Mouse (Mus musculus) kidney, embryonic 15.5 days (tissue): ENCODE results near the gene Mrpl18. TPM values are rescaled to one million over a fixed set of nuclear protein-coding genes. Genes with fewer than 3 reads are reported as not detected.
"Not testable (repeated sequence)": the region's sequence is repeated elsewhere in the genome, so short reads cannot be mapped to it uniquely, and the experiment has no call there.

Source experiments
- ATAC-seq: fragments of 200-750 bp; cut with Nextera tagmentation; replicated peaks from 2 replicates; pipeline ENCODE4 v1.8.0; 2017; ENCODE audit warnings: moderate TSS enrichment; ENCODE audit not compliant: low FRiP score
- H3K27ac ChIP-seq: fragments of 300-500 bp; sonication (generic); 2 replicates; pipeline ENCODE4 v1.5.1; 2015; ENCODE audit warnings: mild to moderate bottlenecking, inconsistent platforms
- H3K27me3 ChIP-seq: fragments of 300-500 bp; sonication (generic); 2 replicates; pipeline ENCODE4 v1.6.1; 2015; ENCODE audit warnings: inconsistent platforms
- H3K36me3 ChIP-seq: fragments of 300-500 bp; sonication (generic); 2 replicates; pipeline ENCODE4 v1.6.1; 2015; ENCODE audit warnings: inconsistent platforms
- H3K4me1 ChIP-seq: fragments of 300-500 bp; sonication (generic); 2 replicates; pipeline ENCODE4 v1.6.1; 2015; ENCODE audit warnings: inconsistent platforms
- H3K4me2 ChIP-seq: fragments of 300-500 bp; sonication (generic); 2 replicates; pipeline ENCODE4 v1.6.1; 2015; ENCODE audit warnings: moderate library complexity, mild to moderate bottlenecking, inconsistent platforms
- H3K4me3 ChIP-seq: fragments of 300-500 bp; sonication (generic); replicated peaks from 2 replicates; pipeline ENCODE4 v1.5.1; 2015; ENCODE audit warnings: mild to moderate bottlenecking, inconsistent platforms
- H3K9ac ChIP-seq: fragments of 300-500 bp; sonication (generic); 2 replicates; pipeline ENCODE4 v1.6.1; 2015; ENCODE audit warnings: mild to moderate bottlenecking, inconsistent platforms
- H3K9me3 ChIP-seq: fragments of 300-500 bp; sonication (generic); replicated peaks from 2 replicates; pipeline ENCODE4 v1.6.1; 2016; ENCODE audit warnings: inconsistent platforms
- WGBS: fragments of 180-500 bp; shearing (Covaris S2); methylation state at CpG from one replicate; pipeline ENCODE4 v1.1.7; 2015; ENCODE audit warnings: mixed read lengths; 5-methylcytosine and 5-hydroxymethylcytosine counted together
- polyA plus RNA-seq: library from polyadenylated mRNA; unstranded; fragments of >200 nt; fragmentation: Nextera tagmentation; extraction: Ambion mirVana; gene quantifications from 2 replicates; pipeline ENCODE4 v1.2.1, GENCODE M21; 2015

Gene Mrpl18
- polyA plus RNA-seq, 1 experiment from 2014 or later: 162 TPM

DNA sequence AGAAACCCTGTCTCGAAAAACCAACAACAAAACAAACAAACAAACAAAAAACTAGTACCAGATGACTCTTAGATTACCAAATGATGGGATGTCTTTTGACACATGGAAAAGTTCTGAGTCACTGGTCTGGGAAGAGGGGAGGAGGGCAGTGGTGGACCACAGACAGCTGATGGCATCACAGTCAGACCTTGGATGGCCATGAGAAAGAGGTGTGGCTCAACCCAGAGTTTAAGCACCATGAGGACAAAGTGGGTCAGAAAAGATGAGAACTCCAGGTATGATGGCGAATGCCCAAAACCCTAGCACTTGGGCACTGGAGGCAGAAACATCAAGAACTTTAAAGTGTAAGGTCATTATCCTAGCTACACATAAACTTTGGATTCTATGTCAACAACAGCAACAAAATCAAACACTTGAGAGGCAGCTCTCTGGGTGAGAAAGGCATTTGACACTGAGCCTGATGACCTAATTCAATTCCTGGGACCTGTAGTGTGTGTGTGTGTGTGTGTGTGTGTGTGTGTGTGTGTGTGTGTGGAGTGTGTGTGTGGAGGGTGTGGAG is 21.3 kb upstream of the Mrpl18 start:
- no peak for ATAC-seq
- H3K4me3 ChIP-seq: no peak overlapping the region

DNA sequence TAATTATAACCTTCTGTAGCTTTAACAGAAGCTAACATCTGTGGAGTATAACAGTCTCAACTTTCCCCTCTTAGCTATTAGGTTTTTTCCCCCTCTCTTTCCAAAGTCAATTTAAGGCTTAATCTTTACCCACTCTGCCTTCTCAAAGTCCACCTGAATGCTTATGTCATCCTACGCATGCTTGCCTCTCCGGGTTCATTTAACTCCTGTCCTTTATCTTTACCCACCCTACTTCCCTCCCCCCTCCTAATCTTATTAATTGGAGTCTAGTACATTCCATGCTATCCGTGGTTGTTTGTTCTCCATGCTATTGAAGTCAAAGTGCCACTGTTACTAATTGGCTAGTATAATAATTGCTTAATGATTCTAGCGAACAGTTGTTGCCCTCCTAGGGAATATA is 19.6 kb upstream of the Mrpl18 start:
- 61% methylated on average over 4 of the region's 4 CpGs for WGBS
- no peak overlapping the region for H3K4me3 ChIP-seq
- H3K9ac ChIP-seq: no peak overlapping the region
- H3K4me2 ChIP-seq: no peak overlapping the region
- no peaks in the 10 kb centered on the region for H3K27me3 ChIP-seq
- H3K27ac ChIP-seq: peak overlapping the region; percentile 56; the same call in 1 of the 2 replicates
- H3K4me1 ChIP-seq: peaks cover 6% of the 10 kb centered on the region; the same call in 1 of the 2 replicates
- ATAC-seq: peak; percentile 52
- H3K36me3 ChIP-seq: no peaks in the 10 kb centered on the region
- H3K9me3 ChIP-seq: no peaks in the 10 kb centered on the region

More for the DNA sequence above, 21.3 kb upstream of the Mrpl18 start:
- Histone ChIP-seq H3K9ac (no peak overlapping the region), H3K4me1 (peaks cover 8% of the 10 kb centered on the region; the same call in 1 of the 2 replicates), H3K36me3 (peaks cover 2% of the 10 kb centered on the region), H3K9me3 (no peaks in the 10 kb centered on the region), H3K4me2 (no peak overlapping the region), H3K27me3 (no peaks in the 10 kb centered on the region), H3K27ac (no peak overlapping the region)
- WGBS: 85% methylated on average over 2 of the region's 2 CpGs

DNA sequence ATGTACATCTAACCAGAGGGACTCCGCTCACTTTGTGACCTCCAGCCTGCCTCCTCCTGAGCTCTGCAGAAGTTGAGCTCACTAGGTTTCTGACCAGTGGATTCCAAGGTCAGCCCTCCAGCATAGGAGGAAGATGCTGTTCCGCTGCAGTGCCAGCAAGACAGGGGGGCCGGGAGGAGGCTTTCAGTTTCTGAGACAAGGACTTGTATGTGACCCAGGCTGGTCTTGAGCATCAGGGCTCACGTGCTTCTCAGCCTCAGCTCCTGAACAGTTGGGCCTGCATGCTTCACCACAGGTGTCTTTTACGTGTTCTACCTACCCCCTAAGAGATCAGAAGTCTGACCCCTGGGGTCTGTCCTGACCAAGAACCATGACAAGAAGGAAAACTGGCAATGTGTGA is 15.4 kb upstream of the Mrpl18 start:
- not testable (repeated sequence) for H3K27me3 ChIP-seq, H3K4me2 ChIP-seq, H3K9me3 ChIP-seq, H3K9ac ChIP-seq, H3K27ac ChIP-seq, H3K4me3 ChIP-seq, ATAC-seq, H3K36me3 ChIP-seq, H3K4me1 ChIP-seq
- whole genome bisulfite sequencing: 84% methylated on average over 5 of the region's 5 CpGs

DNA sequence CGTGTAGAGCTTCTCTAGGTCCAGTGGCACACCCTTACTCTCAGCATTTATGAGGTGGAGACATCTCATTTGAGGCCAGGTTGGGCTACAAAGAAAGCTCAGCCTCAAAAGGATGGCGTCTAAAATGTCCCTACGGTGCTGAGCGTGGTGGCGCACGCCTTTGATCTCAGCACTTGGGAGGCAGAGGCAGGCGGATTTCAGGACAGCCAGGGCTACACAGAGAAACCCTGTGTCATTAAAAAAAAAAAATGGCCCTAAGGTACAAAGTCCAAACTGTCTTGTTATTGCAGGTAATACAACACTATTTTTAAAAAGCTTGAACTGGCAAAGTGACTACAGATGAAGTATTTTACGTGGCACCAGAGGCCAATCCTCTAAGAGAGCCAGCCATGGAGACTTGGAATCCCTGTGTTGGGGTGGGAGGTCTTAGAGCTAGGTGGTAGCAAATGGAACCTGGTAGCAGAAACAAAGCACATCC is 9.6 kb upstream of the Mrpl18 start:
- Histone ChIP-seq H3K27ac (no peak overlapping the region), H3K9me3 (no peaks in the 10 kb centered on the region), H3K4me1 (no peaks in the 10 kb centered on the region), H3K4me3 (no peak overlapping the region), H3K4me2 (no peak overlapping the region), H3K9ac (no peak overlapping the region), H3K36me3 (peaks cover 61% of the 10 kb centered on the region), H3K27me3 (no peaks in the 10 kb centered on the region)
- WGBS: 80% methylated on average over 8 of the region's 8 CpGs
- ATAC-seq: no peak

DNA sequence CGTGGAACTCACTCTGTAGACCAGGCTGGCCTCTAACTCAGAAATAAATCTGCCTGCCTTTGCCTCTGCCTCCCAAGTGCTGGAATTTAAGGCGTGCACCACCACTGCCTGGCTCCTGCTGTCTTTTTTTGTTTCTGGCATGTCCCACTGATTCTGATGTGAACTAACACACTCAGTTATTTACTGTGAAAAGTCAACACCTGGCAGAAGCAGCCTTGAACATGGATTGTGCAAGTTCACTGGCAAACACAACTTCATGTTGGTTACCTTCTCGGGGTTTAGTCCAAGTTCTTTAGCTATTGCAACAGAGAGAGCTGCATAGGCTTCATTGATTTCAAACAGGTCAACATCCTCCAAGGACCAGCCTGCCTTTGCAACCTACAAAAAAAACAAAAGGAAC is 8.9 kb upstream of the Mrpl18 start:
- H3K4me3 ChIP-seq: no peak overlapping the region
- WGBS: 88% methylated on average over 3 of the region's 3 CpGs
- no peak overlapping the region for H3K9ac ChIP-seq
- peaks cover 68% of the 10 kb centered on the region for H3K36me3 ChIP-seq
- no peaks in the 10 kb centered on the region for H3K4me1 ChIP-seq
- no peaks in the 10 kb centered on the region for H3K9me3 ChIP-seq
- H3K4me2 ChIP-seq: no peak overlapping the region
- ATAC-seq: no peak
- no peaks in the 10 kb centered on the region for H3K27me3 ChIP-seq
- no peak overlapping the region for H3K27ac ChIP-seq

DNA sequence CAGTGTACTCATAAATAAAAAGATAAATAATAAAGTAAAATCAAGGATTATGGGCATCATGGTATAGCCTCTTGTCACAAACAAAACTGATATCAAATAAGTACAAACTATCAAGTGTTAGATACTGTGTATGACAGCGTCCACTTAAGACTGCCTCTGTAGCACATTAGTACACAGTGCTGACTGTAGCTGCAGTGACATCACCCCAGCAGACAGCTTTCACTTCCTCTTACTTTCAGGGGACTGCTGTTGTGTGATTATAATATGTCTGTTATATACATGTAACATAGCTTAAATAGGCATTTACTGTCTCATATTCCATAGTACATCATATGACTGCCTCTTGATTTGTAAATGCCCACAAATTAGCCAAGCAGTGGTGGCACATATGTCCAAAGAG is 4.9 kb upstream of the Mrpl18 start:
- H3K4me3 ChIP-seq: no peak overlapping the region
- H3K27ac ChIP-seq: no peak overlapping the region
- no peaks in the 10 kb centered on the region for H3K9me3 ChIP-seq
- no peak overlapping the region for H3K4me2 ChIP-seq
- ATAC-seq: no peak
- 93% methylated on average over 1 of the region's 1 CpGs for WGBS
- peaks cover 77% of the 10 kb centered on the region for H3K36me3 ChIP-seq
- H3K4me1 ChIP-seq: peaks cover 7% of the 10 kb centered on the region; the same call in 1 of the 2 replicates
- no peak overlapping the region for H3K9ac ChIP-seq
- no peaks in the 10 kb centered on the region for H3K27me3 ChIP-seq

DNA sequence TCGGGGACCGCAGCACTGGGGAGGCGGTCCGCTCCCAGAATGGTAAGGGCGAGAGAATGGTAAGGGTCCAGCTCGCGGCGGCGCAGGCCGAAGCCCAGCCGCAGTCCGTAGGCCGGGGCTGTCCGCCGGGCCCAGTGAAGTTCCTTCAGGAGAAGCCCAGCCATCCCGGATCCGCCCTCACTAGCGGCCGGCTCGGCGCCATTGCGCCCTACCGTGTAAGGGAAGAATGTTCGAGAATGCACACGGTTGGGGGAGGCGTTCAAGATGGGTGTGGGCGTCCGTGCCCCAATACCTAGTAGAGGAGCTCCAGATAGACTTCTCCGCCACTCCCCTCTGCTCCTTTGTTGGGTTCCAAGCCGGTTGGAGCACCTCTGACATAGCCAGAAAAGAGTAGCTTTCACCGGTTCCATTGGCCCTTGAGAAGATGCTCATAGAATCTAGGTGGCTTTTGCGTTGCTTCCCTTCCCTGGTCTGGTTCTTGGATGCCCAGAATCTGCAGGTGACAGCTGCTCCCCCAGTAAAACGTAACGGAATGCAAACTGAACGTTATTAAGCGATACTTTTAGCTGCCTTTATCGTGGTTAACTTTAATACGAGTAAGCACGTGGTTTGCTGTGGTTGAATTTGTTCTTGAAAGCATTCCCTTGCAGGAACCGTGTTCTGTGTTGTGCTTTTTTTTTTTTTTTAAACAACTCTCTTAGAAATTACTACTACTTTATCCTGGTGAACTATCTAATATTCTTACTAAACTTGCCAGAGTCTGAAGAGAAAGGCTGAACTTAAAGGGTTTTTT is 639 bp upstream of the Mrpl18 start:
- Histone ChIP-seq H3K4me1 (peaks cover 14% of the 10 kb centered on the region), H3K27ac (peak overlapping the region; percentile 94), H3K36me3 (peaks cover 62% of the 10 kb centered on the region), H3K9me3 (no peaks in the 10 kb centered on the region), H3K9ac (peak overlapping the region; percentile 98), H3K27me3 (no peaks in the 10 kb centered on the region), H3K4me2 (peak overlapping the region; percentile 67), H3K4me3 (peak overlapping the region; percentile 99)
- under 1% methylated on average over 40 of the region's 40 CpGs for WGBS
- peak; percentile 63 for ATAC-seq

DNA sequence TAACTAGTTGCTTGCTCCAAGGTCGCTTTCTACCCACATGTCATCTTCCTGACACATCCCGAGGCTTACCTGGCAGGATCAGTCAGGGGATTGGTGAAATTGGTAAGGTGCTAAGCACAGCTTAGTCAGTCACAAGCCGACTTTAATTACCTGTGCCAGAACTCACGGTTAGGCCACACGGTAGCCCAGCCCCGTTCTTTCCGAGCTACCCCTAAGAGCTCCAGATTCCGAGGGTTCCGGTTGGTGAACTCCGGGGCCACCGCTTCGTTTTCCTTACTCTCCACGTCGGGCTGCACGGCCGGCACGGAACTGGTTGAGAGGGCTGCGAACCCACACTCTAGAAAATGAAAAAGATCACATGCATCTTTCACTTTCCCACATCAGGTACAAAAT is 661 bp downstream of the Mrpl18 start, which contains the start of gene Tcp1:
Tcp1 (plus strand) TSS at position 214 of the 393 bp plus-strand sequence.
- H3K4me2 ChIP-seq: peak within 1 kb of the TSS; percentile 79
- peak within 1 kb of the TSS; percentile 98 for H3K9ac ChIP-seq
- WGBS: 1% methylated on average over 18 of the region's 18 CpGs
- H3K9me3 ChIP-seq: no peaks in the 10 kb centered on the region
- H3K4me1 ChIP-seq: peaks cover 14% of the 10 kb centered on the region
- ATAC-seq: no peak; the same call in 1 of the 2 replicates
- peaks cover 63% of the 10 kb centered on the region for H3K36me3 ChIP-seq
- no peaks in the 10 kb centered on the region for H3K27me3 ChIP-seq
- peak within 1 kb of the TSS; percentile 94 for H3K27ac ChIP-seq
- H3K4me3 ChIP-seq: peak within 1 kb of the TSS; percentile 99

DNA sequence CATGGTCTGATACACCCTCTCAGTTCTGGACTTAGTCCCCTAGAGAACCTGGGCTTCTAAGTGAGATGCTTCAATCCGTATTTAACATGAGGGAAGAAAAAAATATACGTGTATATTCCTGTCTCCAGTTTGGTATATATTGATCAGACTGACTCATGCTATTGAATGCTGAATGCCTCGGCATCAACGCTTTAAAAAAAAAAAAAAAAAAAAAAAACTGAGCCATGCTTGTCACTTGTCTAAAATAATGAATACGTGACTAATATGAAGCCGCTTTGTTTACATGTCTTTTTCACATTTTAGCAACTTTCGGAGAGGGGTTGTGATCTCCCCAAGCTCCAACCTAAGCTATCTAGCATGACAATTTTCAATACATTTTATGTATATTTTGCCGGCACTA is 5.8 kb downstream of the Mrpl18 start:
- peaks cover 58% of the 10 kb centered on the region for H3K36me3 ChIP-seq
- H3K9ac ChIP-seq: no peak overlapping the region
- ATAC-seq: no peak
- H3K27me3 ChIP-seq: no peaks in the 10 kb centered on the region
- no peak overlapping the region for H3K4me3 ChIP-seq
- no peaks in the 10 kb centered on the region for H3K9me3 ChIP-seq
- no peak overlapping the region for H3K4me2 ChIP-seq
- H3K4me1 ChIP-seq: peaks cover 7% of the 10 kb centered on the region
- no peak overlapping the region for H3K27ac ChIP-seq
- 88% methylated on average over 8 of the region's 8 CpGs for WGBS

DNA sequence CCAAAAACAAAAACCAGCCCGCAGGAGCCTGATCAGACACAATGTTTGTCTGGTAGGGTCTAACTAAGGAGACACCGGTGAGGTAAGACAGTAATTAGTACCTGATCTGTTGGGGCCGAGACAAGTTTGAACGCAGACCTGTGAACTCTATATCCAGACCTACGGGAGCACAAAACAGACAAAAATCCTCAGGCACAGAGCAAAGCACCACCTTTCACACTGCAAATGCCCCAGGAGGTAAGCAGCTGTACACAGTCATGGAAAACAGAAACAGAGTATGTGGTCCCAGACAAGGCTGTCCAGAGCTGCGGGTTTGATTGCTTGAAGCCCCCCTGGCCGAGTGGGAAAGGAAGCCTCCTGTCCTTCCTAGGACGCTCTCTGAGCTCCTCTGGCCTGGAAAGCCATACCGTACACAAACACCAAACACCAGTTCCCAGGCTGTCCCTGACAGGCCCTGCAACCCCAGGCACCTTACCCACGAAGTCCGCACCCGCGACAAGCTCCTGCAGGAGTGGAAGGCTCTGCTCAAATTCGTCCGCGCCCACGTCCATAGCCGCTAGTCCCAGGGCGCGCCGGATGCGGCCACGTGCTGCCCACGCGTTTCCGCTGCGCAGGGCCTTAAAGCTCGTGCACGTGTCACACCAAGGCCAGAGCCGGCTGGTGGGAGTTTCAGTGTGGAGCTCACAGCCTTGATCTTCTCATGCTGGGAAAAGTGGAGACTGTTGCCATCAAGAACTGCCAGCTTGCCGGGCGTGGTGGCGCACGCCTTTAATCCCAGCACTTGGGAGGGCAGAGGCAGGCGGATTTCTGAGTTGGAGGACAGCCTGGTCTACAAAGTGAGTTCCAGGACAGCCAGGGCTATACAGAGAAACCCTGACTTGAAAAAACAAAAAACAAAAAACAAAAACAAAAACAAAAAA is 6.5 kb downstream of the Mrpl18 start, which contains the start of gene Pnldc1:
Pnldc1 (minus strand) TSS at position 870 of the 920 bp plus-strand sequence.
- Histone ChIP-seq H3K9ac (no peak within 1 kb of the TSS), H3K4me2 (no peak within 1 kb of the TSS), H3K4me3 (no peak within 1 kb of the TSS), H3K9me3 (no peaks in the 10 kb centered on the region), H3K27ac (no peak within 1 kb of the TSS), H3K27me3 (no peaks in the 10 kb centered on the region), H3K36me3 (peaks cover 62% of the 10 kb centered on the region), H3K4me1 (peaks cover under 1% of the 10 kb centered on the region; the same call in 1 of the 2 replicates)
- no peak for ATAC-seq
- WGBS: 83% methylated on average over 35 of the region's 35 CpGs

DNA sequence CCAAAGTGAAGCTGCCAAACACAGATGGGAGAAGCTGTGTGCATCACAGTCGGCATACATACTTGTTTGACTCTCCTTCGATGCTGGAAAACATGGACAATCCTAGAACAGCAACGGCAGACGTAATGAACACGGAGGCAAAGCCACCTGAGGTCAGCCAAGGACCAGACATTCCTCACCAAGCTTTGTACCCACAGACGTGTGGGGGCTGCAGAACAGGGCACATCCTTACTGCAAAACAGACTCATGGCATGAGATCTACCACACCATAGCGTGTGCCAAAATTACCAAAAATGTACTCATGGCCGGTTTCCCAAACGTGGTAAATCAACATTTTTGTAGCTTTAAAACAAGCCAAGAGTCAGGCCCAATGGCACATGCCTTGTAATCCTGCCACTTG is 9.7 kb downstream of the Mrpl18 start:
- no peaks in the 10 kb centered on the region for H3K27me3 ChIP-seq
- H3K4me3 ChIP-seq: no peak overlapping the region
- H3K4me1 ChIP-seq: no peaks in the 10 kb centered on the region
- no peaks in the 10 kb centered on the region for H3K9me3 ChIP-seq
- peaks cover 50% of the 10 kb centered on the region for H3K36me3 ChIP-seq
- ATAC-seq: no peak
- no peak overlapping the region for H3K4me2 ChIP-seq
- H3K9ac ChIP-seq: no peak overlapping the region
- no peak overlapping the region for H3K27ac ChIP-seq
- WGBS: 88% methylated on average over 9 of the region's 9 CpGs
